Mouse (Mus musculus): ENCODE results near the gene Fam71a. TPM values are rescaled to one million over a fixed set of nuclear protein-coding genes. Genes with fewer than 3 reads are reported as not detected.
A peak's percentile ranks its signal among the peaks of the same experiment; 100 is the strongest.

Gene Fam71a
- polyA plus RNA-seq, 1 experiment from 2014 or later, result not detected

- Histone ChIP-seq H3K27ac (replicated peaks; ENCODE audit: low read depth, low read length) (no peak overlapping the region), H3K4me3 (ENCODE audit: low read depth, low read length) (no peak overlapping the region), H3K27me3 (ENCODE audit: control insufficient read depth, insufficient read depth, low read length) (no peaks in the 10 kb centered on the region), H3K4me1 (ENCODE audit: control insufficient read depth, insufficient read depth, low read length) (no peaks in the 10 kb centered on the region), H3K36me3 (ENCODE audit: control insufficient read depth, insufficient read depth, low read length) (no peaks in the 10 kb centered on the region), H3K4me2 (ENCODE audit: low read depth, severe bottlenecking) (no peak overlapping the region), H3K9me3 (ENCODE audit: control insufficient read depth, low read length) (no peaks in the 10 kb centered on the region), H3K9ac (ENCODE audit: low read length) (no peak overlapping the region)
- 72% methylated on average over 7 of the region's 7 CpGs for WGBS
- DNase-seq (ENCODE audit: low spot score) (no peak), ATAC-seq (ENCODE audit: insufficient number of reproducible peaks, low FRiP score, low TSS enrichment, low read depth) (no peak)
Measured at GRCm38 (mm10) chr1:191138874-191139495, 25.6 kb downstream of the Fam71a start.

- H3K27ac ChIP-seq (replicated peaks; ENCODE audit: low read depth, low read length), result no peak overlapping the region
- ATAC-seq (ENCODE audit: insufficient number of reproducible peaks, low FRiP score, low TSS enrichment, low read depth) (no peak), DNase-seq (ENCODE audit: low spot score) (no peak)
- no peak overlapping the region for H3K4me2 ChIP-seq (ENCODE audit: low read depth, severe bottlenecking)
- WGBS, result 94% methylated on average over 4 of the region's 4 CpGs
- no peak overlapping the region for H3K9ac ChIP-seq (ENCODE audit: low read length)
- H3K4me3 ChIP-seq (ENCODE audit: low read depth, low read length), result no peak overlapping the region
- H3K9me3 ChIP-seq (ENCODE audit: control insufficient read depth, low read length), result no peaks in the 10 kb centered on the region
- no peaks in the 10 kb centered on the region for H3K27me3 ChIP-seq (ENCODE audit: control insufficient read depth, insufficient read depth, low read length)
- H3K36me3 ChIP-seq (ENCODE audit: control insufficient read depth, insufficient read depth, low read length), result no peaks in the 10 kb centered on the region
- H3K4me1 ChIP-seq (ENCODE audit: control insufficient read depth, insufficient read depth, low read length), result no peaks in the 10 kb centered on the region
Measured at GRCm38 (mm10) chr1:191138436-191138835, 26.2 kb downstream of the Fam71a start.

- H3K36me3 ChIP-seq (ENCODE audit: control insufficient read depth, insufficient read depth, low read length), result no peaks in the 10 kb centered on the region
- DNase-seq (ENCODE audit: low spot score) (no peak), ATAC-seq (ENCODE audit: insufficient number of reproducible peaks, low FRiP score, low TSS enrichment, low read depth) (no peak)
- H3K4me2 ChIP-seq (ENCODE audit: low read depth, severe bottlenecking), result no peak overlapping the region
- no peaks in the 10 kb centered on the region for H3K27me3 ChIP-seq (ENCODE audit: control insufficient read depth, insufficient read depth, low read length)
- no peak overlapping the region for H3K4me3 ChIP-seq (ENCODE audit: low read depth, low read length)
- H3K4me1 ChIP-seq (ENCODE audit: control insufficient read depth, insufficient read depth, low read length), result no peaks in the 10 kb centered on the region
- H3K9ac ChIP-seq (ENCODE audit: low read length), result no peak overlapping the region
- no peak overlapping the region for H3K27ac ChIP-seq (replicated peaks; ENCODE audit: low read depth, low read length)
- 50% methylated on average over 4 of the region's 4 CpGs for WGBS
- H3K9me3 ChIP-seq (ENCODE audit: control insufficient read depth, low read length), result no peaks in the 10 kb centered on the region
Measured at GRCm38 (mm10) chr1:191135406-191135805, 29.2 kb downstream of the Fam71a start.

GRCm38 (mm10) chr1:191132934-191133333 is 31.7 kb downstream of the Fam71a start:
- 83% methylated on average over 5 of the region's 5 CpGs for WGBS
- Histone ChIP-seq H3K9me3 (ENCODE audit: control insufficient read depth, low read length) (no peaks in the 10 kb centered on the region; the same call in 1 of the 2 replicates), H3K9ac (ENCODE audit: low read length) (no peak overlapping the region), H3K36me3 (ENCODE audit: control insufficient read depth, insufficient read depth, low read length) (no peaks in the 10 kb centered on the region), H3K4me2 (ENCODE audit: low read depth, severe bottlenecking) (no peak overlapping the region), H3K27ac (replicated peaks; ENCODE audit: low read depth, low read length) (no peak overlapping the region), H3K4me1 (ENCODE audit: control insufficient read depth, insufficient read depth, low read length) (no peaks in the 10 kb centered on the region), H3K27me3 (ENCODE audit: control insufficient read depth, insufficient read depth, low read length) (no peaks in the 10 kb centered on the region), H3K4me3 (ENCODE audit: low read depth, low read length) (no peak overlapping the region)
- DNase-seq (ENCODE audit: low spot score) (no peak), ATAC-seq (ENCODE audit: insufficient number of reproducible peaks, low FRiP score, low TSS enrichment, low read depth) (no peak)

GRCm38 (mm10) chr1:191132240-191132639 is 32.4 kb downstream of the Fam71a start:
- no peak for DNase-seq (ENCODE audit: low spot score)
- no peak overlapping the region for H3K9ac ChIP-seq (ENCODE audit: low read length)
- H3K4me3 ChIP-seq (ENCODE audit: low read depth, low read length), result no peak overlapping the region
- H3K36me3 ChIP-seq (ENCODE audit: control insufficient read depth, insufficient read depth, low read length), result no peaks in the 10 kb centered on the region
- H3K27ac ChIP-seq (replicated peaks; ENCODE audit: low read depth, low read length), result no peak overlapping the region; the same call in 1 of the 2 replicates
- no peaks in the 10 kb centered on the region for H3K27me3 ChIP-seq (ENCODE audit: control insufficient read depth, insufficient read depth, low read length)
- no peak for ATAC-seq (ENCODE audit: insufficient number of reproducible peaks, low FRiP score, low TSS enrichment, low read depth)
- H3K4me2 ChIP-seq (ENCODE audit: low read depth, severe bottlenecking), result no peak overlapping the region
- H3K4me1 ChIP-seq (ENCODE audit: control insufficient read depth, insufficient read depth, low read length), result no peaks in the 10 kb centered on the region
- 85% methylated on average over 5 of the region's 5 CpGs for WGBS
- H3K9me3 ChIP-seq (ENCODE audit: control insufficient read depth, low read length), result no peaks in the 10 kb centered on the region; the same call in 1 of the 2 replicates

GRCm38 (mm10) chr1:191131692-191132091 is 32.9 kb downstream of the Fam71a start:
- WGBS, result 84% methylated on average over 2 of the region's 2 CpGs
- ATAC-seq (ENCODE audit: insufficient number of reproducible peaks, low FRiP score, low TSS enrichment, low read depth), result no peak
- Histone ChIP-seq H3K4me1 (ENCODE audit: control insufficient read depth, insufficient read depth, low read length) (no peaks in the 10 kb centered on the region), H3K27me3 (ENCODE audit: control insufficient read depth, insufficient read depth, low read length) (no peaks in the 10 kb centered on the region), H3K27ac (replicated peaks; ENCODE audit: low read depth, low read length) (no peak overlapping the region), H3K4me3 (ENCODE audit: low read depth, low read length) (no peak overlapping the region), H3K9ac (ENCODE audit: low read length) (no peak overlapping the region), H3K36me3 (ENCODE audit: control insufficient read depth, insufficient read depth, low read length) (no peaks in the 10 kb centered on the region), H3K9me3 (ENCODE audit: control insufficient read depth, low read length) (no peaks in the 10 kb centered on the region; the same call in 1 of the 2 replicates), H3K4me2 (ENCODE audit: low read depth, severe bottlenecking) (no peak overlapping the region)
- no peak for DNase-seq (ENCODE audit: low spot score)

- H3K27ac ChIP-seq (replicated peaks; ENCODE audit: low read depth, low read length), result no peak overlapping the region
Measured at GRCm38 (mm10) chr1:191125811-191126638, 38.6 kb downstream of the Fam71a start.

GRCm38 (mm10) chr1:191124288-191124687 is 40.3 kb downstream of the Fam71a start:
- H3K9ac ChIP-seq (ENCODE audit: low read length), result no peak overlapping the region
- no peak overlapping the region for H3K27ac ChIP-seq (replicated peaks; ENCODE audit: low read depth, low read length)
- ATAC-seq (ENCODE audit: insufficient number of reproducible peaks, low FRiP score, low TSS enrichment, low read depth), result no peak
- no peaks in the 10 kb centered on the region for H3K4me1 ChIP-seq (ENCODE audit: control insufficient read depth, insufficient read depth, low read length)
- H3K27me3 ChIP-seq (ENCODE audit: control insufficient read depth, insufficient read depth, low read length), result peaks cover 6% of the 10 kb centered on the region; the same call in 1 of the 2 replicates
- H3K9me3 ChIP-seq (ENCODE audit: control insufficient read depth, low read length), result no peaks in the 10 kb centered on the region; the same call in 1 of the 2 replicates
- no peak overlapping the region for H3K4me2 ChIP-seq (ENCODE audit: low read depth, severe bottlenecking)
- DNase-seq (ENCODE audit: low spot score), result no peak
- no peak overlapping the region for H3K4me3 ChIP-seq (ENCODE audit: low read depth, low read length)
- no peaks in the 10 kb centered on the region for H3K36me3 ChIP-seq (ENCODE audit: control insufficient read depth, insufficient read depth, low read length)
- 65% methylated on average over 4 of the region's 4 CpGs for WGBS

More at GRCm38 (mm10) chr1:191125811-191126638, 38.6 kb downstream of the Fam71a start:
- 16% methylated on average over 38 of the region's 38 CpGs for WGBS
- DNase-seq (ENCODE audit: low spot score), result peak; percentile 84
- peak overlapping the region; percentile 43; the same call in 1 of the 2 replicates for H3K9ac ChIP-seq (ENCODE audit: low read length)
- H3K27me3 ChIP-seq (ENCODE audit: control insufficient read depth, insufficient read depth, low read length), result peaks cover 6% of the 10 kb centered on the region; the same call in 1 of the 2 replicates
- peak overlapping the region; percentile 50 for H3K4me2 ChIP-seq (ENCODE audit: low read depth, severe bottlenecking)
- H3K4me3 ChIP-seq (ENCODE audit: low read depth, low read length), result peak overlapping the region; percentile 20
- H3K9me3 ChIP-seq (ENCODE audit: control insufficient read depth, low read length), result no peaks in the 10 kb centered on the region; the same call in 1 of the 2 replicates
- no peaks in the 10 kb centered on the region for H3K36me3 ChIP-seq (ENCODE audit: control insufficient read depth, insufficient read depth, low read length)
- no peaks in the 10 kb centered on the region for H3K4me1 ChIP-seq (ENCODE audit: control insufficient read depth, insufficient read depth, low read length)
- peak; percentile 76 for ATAC-seq (ENCODE audit: insufficient number of reproducible peaks, low FRiP score, low TSS enrichment, low read depth)

All from limb, embryonic 11.5 days (tissue).